Mouse (Mus musculus) CD8-positive naive resting alpha-beta T cell, adult 2 months (primary cell): ENCODE results near the gene Cdc14a.

Source experiments
- DNase-seq, 2 experiments: peaks; one replicate each; pipeline ENCODE4 v3.0.0; 2022; ENCODE audit warnings: low read depth in 2 of 2, low spot score in 2 of 2

Gene Cdc14a

DNA sequence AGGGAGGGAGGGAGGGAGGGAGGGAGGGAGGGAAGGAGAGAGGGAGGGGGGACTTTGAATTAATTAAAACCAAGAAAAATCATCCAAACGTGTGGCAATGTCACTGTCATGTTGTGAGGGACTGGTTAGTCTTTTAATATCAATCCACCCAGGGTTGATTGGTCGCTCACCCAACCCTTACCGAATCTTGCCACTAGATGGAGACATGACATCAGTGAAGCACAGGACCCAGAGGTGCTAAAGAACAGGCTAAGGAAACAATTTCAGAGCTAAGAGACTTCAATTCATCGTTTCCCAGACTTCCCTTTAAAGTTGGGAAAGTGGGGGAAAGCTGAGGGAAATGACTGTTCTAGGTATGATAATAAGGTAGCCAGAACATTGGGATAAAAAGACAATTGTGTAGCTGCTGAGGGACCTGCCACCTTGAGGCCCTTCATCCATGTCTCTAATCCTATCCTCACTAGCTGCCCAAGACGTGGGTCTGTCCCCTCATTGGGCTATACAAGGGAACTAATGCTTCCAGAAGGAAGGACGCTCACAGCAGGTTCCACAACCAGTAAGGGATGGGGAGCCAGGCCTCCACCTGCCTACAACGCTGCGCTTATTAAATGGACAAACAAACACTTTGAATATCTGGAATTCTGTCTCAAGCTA is 91.9 kb downstream of the Cdc14a start:
- DNase-seq, result peak; percentile 17 to 45

GRCm38 (mm10) chr3:116329976-116330375 is 93.9 kb downstream of the Cdc14a start:
- DNase-seq, result no peak

GRCm38 (mm10) chr3:116329023-116329762 is 94.6 kb downstream of the Cdc14a start:
- DNase-seq, result no peak

DNA sequence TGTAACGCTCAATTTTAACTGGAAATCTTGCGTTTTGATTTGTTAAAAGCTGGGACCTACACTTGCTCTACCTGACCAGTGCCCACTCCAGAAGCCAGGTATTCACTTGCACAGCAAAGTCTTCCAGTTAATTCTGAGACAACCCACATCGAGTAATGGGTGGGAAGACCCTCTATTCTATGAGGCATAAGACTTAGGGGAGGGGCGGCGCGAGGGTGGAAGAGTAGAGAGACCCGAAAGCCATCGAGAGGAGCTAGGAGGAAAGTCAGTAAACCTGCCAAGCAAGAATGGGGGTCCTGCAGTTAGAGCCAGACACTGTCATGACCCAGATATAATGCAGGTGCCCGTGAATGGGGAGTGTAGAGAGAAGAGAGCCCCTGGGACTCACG is 96.2 kb downstream of the Cdc14a start:
- DNase-seq, result no peak

- DNase-seq, result peak; percentile 58 to 62
These were observed 96.7 kb downstream of the Cdc14a start for GRCm38 (mm10) chr3:116327001-116327615.

- no peak for DNase-seq
These were observed 98.3 kb downstream of the Cdc14a start for GRCm38 (mm10) chr3:116325501-116325900.

DNA sequence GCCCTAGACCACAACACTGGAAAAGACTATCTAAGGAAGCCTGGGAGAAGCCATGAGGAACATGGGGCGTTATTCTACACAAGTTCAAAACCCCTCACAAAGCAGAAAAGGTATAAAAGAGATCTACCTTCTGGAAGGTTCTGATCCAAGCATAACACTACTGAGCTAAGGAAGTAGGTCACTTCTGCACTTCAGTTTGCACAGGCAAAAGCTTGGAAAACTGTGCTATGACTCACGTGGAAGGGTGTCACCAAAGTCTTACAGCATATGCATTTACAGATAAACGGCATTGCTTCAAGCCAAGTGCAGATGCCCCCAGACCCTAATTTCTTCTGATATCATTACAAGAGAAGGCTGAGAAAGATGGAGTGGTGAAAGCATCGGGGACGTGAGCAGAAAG is 104.1 kb downstream of the Cdc14a start:
- DNase-seq, result no peak

- no peak for DNase-seq
These were observed 112.0 kb downstream of the Cdc14a start for GRCm38 (mm10) chr3:116311838-116312237.

DNA sequence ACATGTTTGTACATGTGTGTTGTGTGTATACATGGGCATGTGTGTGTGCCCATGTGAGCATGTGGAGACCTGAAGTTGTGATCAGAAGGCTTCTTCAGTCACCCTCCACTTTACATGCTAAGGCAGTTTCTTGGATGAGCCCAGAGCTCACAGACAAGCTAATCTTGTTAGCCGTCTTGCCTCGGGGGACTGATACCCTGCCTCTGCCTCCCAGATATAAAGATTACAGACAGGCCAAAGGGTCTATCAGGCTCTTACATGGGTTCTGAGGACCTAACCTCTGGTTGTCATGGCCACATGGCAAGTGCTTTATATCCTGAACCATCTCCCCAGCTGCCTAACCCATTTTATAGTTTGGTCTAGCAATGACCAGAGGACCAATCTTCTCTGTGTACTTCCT is 112.7 kb downstream of the Cdc14a start:
- DNase-seq, result no peak

DNA sequence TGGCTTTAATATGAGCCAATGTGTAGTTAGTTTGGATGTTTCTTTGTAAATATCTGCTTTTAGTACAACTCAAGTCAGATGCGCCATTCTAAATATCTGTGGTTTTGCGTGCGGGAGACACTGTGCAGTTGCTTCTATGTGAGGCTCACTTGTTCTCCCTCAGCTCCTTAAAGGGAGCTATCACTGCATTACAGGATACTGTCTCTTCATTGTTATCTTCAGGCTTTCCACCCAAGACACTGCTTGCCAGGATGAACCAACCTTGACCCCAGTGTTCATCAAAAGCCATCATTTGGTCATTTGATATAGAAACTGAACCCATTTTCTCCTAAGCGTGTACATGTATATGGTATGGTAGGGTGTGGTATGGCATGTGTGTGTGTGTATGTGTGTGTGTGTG is 113.2 kb downstream of the Cdc14a start:
- no peak for DNase-seq

DNA sequence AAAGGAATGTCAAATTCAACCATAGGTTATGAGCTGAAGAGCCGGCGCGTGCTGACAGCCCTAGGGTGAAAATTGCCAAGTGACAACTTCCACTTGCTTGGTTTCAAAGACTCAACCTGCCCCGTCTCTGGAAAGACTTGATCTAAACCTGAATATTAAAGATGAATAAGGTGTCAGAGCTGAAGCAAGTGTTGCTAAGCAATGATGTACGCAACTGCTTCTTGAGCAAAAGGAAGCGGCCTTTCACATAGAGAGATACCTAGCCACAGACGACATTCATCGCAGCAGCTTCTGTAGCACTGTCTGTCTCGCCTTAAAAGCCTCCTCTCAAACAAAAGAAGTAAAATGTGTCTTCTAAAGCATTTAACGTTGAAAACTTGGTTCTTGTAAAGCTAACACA is 113.8 kb downstream of the Cdc14a start:
- no peak for DNase-seq

DNA sequence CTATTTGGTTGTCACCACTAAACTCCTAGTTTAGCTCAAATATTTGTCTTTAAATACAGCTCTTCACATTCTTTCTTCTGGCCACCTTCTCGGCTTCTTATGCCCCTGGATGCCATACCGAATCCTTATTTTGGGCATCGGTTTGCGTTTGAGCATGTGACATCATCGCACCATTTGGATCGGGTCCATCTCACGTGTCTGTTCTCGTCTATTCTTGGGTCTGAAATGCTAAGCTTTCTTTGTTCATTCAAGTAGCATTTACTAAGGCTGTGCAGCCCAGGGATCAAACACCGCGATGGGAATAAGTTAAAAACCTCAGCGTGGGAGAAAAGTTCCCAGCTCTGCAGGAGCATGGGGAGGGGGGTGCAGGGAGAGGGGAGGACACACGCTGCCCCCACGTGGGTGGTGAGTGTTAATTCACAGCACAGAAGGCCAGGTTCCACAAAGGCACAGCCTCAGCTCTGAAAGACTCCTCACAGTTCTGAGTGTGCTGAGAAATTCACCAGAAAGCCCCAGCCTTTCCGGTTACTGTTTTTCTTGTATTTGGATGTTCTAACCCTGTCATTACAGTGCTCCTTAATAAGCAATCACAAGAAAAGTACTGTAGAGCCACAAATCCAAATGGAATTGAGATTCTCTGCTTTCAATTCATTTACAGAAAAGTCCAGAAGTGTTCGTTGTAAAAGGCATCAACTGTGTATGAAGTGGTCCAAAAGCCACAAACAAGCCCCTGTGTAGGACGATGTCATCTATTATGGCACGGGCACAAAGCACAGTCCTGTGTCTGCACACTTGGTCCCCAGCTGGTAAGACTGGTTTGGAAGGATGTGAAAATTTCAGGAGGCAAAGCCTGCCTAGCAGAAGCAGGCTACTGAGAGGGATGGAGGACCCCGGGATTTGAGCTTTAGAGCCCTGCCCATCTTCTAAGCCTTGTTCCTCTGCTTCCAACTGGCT is 118.8 kb downstream of the Cdc14a start:
- no peak for DNase-seq

DNA sequence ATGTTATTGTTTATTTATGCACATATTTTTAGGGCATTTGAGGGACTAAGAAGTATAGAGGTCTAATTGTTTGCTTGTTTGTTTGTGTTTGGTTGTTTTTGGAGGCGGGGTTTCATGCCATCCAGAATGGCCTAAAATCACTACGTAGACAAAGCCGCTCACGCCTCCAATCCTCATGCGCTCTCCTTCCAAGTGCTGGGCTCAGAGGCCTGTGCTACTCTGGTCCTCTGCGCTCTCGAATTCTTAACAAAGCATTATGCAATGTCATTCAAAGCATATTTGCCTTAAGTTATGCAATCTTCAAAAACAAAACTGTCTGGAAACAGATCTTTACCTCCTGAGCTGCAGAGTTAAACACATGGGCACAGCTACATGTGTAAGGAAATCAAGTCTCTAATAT is 121.3 kb downstream of the Cdc14a start:
- no peak for DNase-seq

GRCm38 (mm10) chr3:116301754-116302153 is 122.1 kb downstream of the Cdc14a start:
- no peak for DNase-seq

DNA sequence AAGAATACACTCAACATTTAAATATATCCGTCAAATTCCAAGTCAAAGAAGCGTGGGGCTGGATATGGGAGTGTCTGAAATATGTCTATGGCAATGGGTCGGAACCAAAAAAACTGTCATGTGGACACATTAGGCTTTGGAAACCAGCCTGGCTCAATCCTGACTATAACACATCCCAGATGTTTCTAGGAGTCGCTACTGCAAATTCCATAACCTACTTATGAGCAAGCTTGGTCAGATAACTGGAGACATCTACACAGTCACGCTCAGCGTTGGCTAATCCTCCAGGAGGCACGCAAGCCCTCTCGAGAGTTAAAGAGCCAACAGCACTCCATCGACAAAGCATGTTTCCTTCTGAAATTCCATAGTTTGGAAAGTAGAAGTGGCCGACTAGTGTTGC is 125.1 kb downstream of the Cdc14a start:
- no peak for DNase-seq

DNA sequence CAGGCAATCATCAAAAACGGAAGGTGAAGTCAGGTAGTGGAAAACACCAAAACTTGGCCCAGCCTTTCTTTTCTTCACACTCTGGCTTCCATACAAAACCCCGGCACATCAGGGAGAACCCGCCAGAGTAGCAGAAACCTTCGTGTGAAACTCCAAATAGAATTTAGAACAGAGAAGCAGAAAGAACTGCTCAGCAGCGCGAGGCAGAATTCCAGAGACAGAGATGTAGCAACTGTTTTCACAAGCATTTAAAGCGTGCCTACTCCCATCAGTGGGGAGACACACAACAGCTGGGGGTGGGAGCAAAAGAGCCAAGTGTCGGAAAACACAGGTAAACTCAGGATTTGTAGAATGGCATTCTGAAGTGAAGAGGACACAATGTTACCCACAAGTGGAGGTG is 125.8 kb downstream of the Cdc14a start:
- no peak for DNase-seq

DNA sequence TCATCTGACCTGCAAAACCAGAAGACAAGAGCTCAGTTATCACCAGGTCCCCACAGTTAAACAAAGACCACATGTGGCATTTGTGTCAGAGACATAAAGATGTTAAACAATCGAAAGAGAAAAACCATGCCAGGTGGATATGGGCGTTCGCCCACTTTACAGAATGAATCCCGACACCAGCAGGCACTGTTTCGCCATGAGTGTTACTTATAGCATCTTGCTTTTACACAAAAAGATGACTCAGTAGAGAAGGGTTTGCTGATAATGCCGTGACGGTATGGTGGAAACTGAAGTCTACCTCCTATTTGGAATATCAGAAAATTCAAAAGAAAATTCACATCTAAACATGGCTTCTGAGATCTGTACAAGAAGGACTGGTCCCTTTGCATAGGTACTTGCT is 126.7 kb downstream of the Cdc14a start:
- DNase-seq, result no peak

GRCm38 (mm10) chr3:116290041-116290815 is 133.6 kb downstream of the Cdc14a start:
- no peak for DNase-seq

GRCm38 (mm10) chr3:116288833-116289232 is 135.0 kb downstream of the Cdc14a start:
- DNase-seq, result no peak

DNA sequence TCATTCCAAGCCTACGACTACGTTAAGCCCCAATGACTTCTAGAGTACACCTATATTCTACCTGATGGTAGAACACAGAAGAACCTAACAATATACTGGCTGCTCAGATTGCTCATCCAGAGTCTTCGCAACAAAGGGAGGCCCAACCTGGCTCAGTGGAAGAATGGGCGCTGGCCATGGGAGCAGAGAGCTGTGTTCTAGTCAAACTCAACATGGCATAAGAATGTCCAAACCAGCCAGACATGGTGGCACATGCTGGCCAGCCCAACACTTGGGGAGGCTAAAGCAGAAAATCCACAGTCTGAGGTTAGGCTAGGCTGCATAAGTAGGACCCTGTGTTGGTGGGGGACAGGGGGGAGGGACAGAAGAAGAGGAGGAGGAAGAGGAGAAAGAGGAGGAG is 139.1 kb downstream of the Cdc14a start:
- DNase-seq, result no peak

GRCm38 (mm10) chr3:116283996-116284395 is 139.8 kb downstream of the Cdc14a start:
- DNase-seq, result no peak
